Mouse (Mus musculus): Measurements from ENCODE around the gene Anapc5.

Anapc5 gene

GRCm38 (mm10) chr5:122799379-122800344, 21.5 kb downstream of the Anapc5 start:
- DNase-seq (ENCODE audit: low spot score in 2 of 2) = no peak

- peak in 1 of 2 experiments; percentile 86 for DNase-seq (ENCODE audit: low spot score in 2 of 2)
Observed at GRCm38 (mm10) chr5:122798557-122799378, 22.4 kb downstream of the Anapc5 start.

- no peak for DNase-seq (ENCODE audit: low spot score in 2 of 2)
Observed at GRCm38 (mm10) chr5:122797866-122798265, 23.3 kb downstream of the Anapc5 start.

- DNase-seq (ENCODE audit: low spot score in 2 of 2) = no peak
Observed at GRCm38 (mm10) chr5:122788696-122789095, 32.4 kb downstream of the Anapc5 start.

- peak in 1 of 2 experiments; percentile 56 for DNase-seq (ENCODE audit: low spot score in 2 of 2)
Observed at GRCm38 (mm10) chr5:122786035-122786819, 34.9 kb downstream of the Anapc5 start.

- DNase-seq (ENCODE audit: low spot score in 2 of 2) = peak in 1 of 2 experiments; percentile 34
Observed at GRCm38 (mm10) chr5:122783726-122784406, 37.3 kb downstream of the Anapc5 start.

GRCm38 (mm10) chr5:122782066-122782465, 39.1 kb downstream of the Anapc5 start:
- DNase-seq (ENCODE audit: low spot score in 2 of 2) = no peak

- DNase-seq (ENCODE audit: low spot score in 2 of 2) = no peak
Observed at GRCm38 (mm10) chr5:122780791-122781432, 40.2 kb downstream of the Anapc5 start.

GRCm38 (mm10) chr5:122779277-122779834, 41.8 kb downstream of the Anapc5 start, which contains the start of gene Camkk2:
Gene Camkk2, minus strand, starts transcription at chr5:122779409.
- peak in 1 of 2 experiments; percentile 79 for DNase-seq (ENCODE audit: low spot score in 2 of 2)

GRCm38 (mm10) chr5:122778231-122779226, 42.6 kb downstream of the Anapc5 start:
- peak in 1 of 2 experiments; percentile 45 for DNase-seq (ENCODE audit: low spot score in 2 of 2)

- peak; percentile 51 to 64 for DNase-seq (ENCODE audit: low spot score in 2 of 2)
Observed at GRCm38 (mm10) chr5:122777322-122777721, 43.8 kb downstream of the Anapc5 start.

- no peak for DNase-seq (ENCODE audit: low spot score in 2 of 2)
Observed at GRCm38 (mm10) chr5:122775646-122776286, 45.4 kb downstream of the Anapc5 start.

- DNase-seq (ENCODE audit: low spot score in 2 of 2) = peak in 1 of 2 experiments; percentile 69
Observed at GRCm38 (mm10) chr5:122774743-122775611, 46.2 kb downstream of the Anapc5 start.

GRCm38 (mm10) chr5:122773756-122774155, 47.4 kb downstream of the Anapc5 start:
- no peak for DNase-seq (ENCODE audit: low spot score in 2 of 2)

- no peak for DNase-seq (ENCODE audit: low spot score in 2 of 2)
Observed at GRCm38 (mm10) chr5:122771428-122771827, 49.7 kb downstream of the Anapc5 start.

GRCm38 (mm10) chr5:122770806-122771261, 50.3 kb downstream of the Anapc5 start:
- DNase-seq (ENCODE audit: low spot score in 2 of 2) = no peak

- DNase-seq (ENCODE audit: low spot score in 2 of 2) = no peak
Observed at GRCm38 (mm10) chr5:122770304-122770703, 50.8 kb downstream of the Anapc5 start.

All from left cerebral cortex, adult 9 months (tissue).